In the genomic region with DNA sequence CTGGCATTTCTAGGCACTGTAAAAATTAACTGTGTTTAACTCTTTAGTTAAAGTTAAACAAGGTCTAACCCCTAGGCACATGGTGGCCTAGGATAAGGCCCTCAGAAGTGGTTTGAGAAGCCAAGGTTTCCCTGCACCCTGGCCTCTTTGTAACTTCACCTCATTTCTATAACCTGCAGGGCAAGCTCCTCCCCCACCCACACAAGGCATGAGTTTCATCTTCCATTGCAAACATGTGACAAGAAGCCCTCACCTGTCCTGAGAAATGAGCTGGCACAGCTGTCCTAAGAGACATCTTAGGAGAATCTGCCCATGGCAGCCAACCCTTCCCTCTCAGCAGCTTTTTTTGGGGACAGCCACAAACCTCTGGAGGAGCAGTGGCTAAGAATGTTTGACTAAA, we compare ENCODE assay signal across 8 mouse cellular contexts. TPM values are rescaled to one million over a fixed set of nuclear protein-coding genes. Genes with fewer than 3 reads are reported as not detected.
DNase-seq lines count a peak whose midpoint lies in the region; ATAC-seq and TF ChIP-seq lines count a peak whose summit lies in the region.

No protein-coding gene starts in this region.

- no peak for DNase-seq in lung, postnatal 0 days (ENCODE audit: low spot score)
- no peak for DNase-seq in lung, postnatal 10 days
- no peak for DNase-seq in forebrain, embryonic 14.5 days (ENCODE audit: low spot score)
- DNase-seq in limb, embryonic 10.5 days (ENCODE audit: low spot score) = no peak
- no peak for DNase-seq in retina, embryonic 14.5 days (ENCODE audit: low spot score)
- DNase-seq in spleen, adult 18-20 months = no peak
- DNase-seq in lung, adult 2 months = no peak

- no peak overlapping the region for H3K9ac ChIP-seq in lung, postnatal 0 days (replicated peaks; ENCODE audit: low read depth)
- peak overlapping the region; percentile 93 for H3K9ac ChIP-seq in forebrain, embryonic 14.5 days (ENCODE audit: low read length)

- TF ChIP-seq EP300 in lung, postnatal 0 days (IDR thresholded peaks at IDR 0.05) = no peak

- peak overlapping the region; percentile 90; the same call in 1 of the 2 replicates for H3K4me3 ChIP-seq in lung, postnatal 0 days (ENCODE audit: low read depth, low read length)
- peak overlapping the region; percentile 92 for H3K4me3 ChIP-seq in forebrain, embryonic 14.5 days (ENCODE audit: low read depth, low read length)
- peak overlapping the region; percentile 85; the same call in 1 of the 2 replicates for H3K4me3 ChIP-seq in limb, embryonic 10.5 days
- H3K4me3 ChIP-seq in small intestine, adult 2 months (ENCODE audit: low read depth, low read length) = 0 out of 2 replicates have a peak overlapping the region, but pooled peaks have one; percentile 14
- H3K4me3 ChIP-seq in lung, adult 2 months (replicated peaks; ENCODE audit: extremely low read depth, low read depth, low read length) = no peak overlapping the region

- H3K36me3 ChIP-seq in lung, postnatal 0 days (ENCODE audit: insufficient read depth, low read length) = no peaks in the 10 kb centered on the region
- no peaks in the 10 kb centered on the region for H3K36me3 ChIP-seq in forebrain, embryonic 14.5 days (ENCODE audit: control insufficient read depth, insufficient read depth, low read length)
- 0 out of 2 replicates have a peak, but pooled peaks cover 2% of the 10 kb centered on the region for H3K36me3 ChIP-seq in limb, embryonic 10.5 days
- no peaks in the 10 kb centered on the region for H3K36me3 ChIP-seq in small intestine, adult 2 months (ENCODE audit: control insufficient read depth, insufficient read depth, low read length)

- ATAC-seq in lung, postnatal 0 days = no peak
- ATAC-seq in forebrain, embryonic 14.5 days = no peak

- H3K4me2 ChIP-seq in lung, postnatal 0 days (replicated peaks; ENCODE audit: low read depth, low read length) = peak overlapping the region; percentile 77
- H3K4me2 ChIP-seq in forebrain, embryonic 14.5 days (ENCODE audit: low read length) = peak overlapping the region; percentile 89

- TF ChIP-seq POLR2A in small intestine, adult 2 months (IDR thresholded peaks at IDR 0.05; ENCODE audit: low read depth, low read length) = no peak
- TF ChIP-seq POLR2A in lung, adult 2 months (IDR thresholded peaks at IDR 0.05; ENCODE audit: borderline replicate concordance, extremely low read depth, low read depth, low read length) = no peak

- no peak overlapping the region for H3K27ac ChIP-seq in lung, postnatal 0 days (ENCODE audit: low read length)
- H3K27ac ChIP-seq in forebrain, embryonic 14.5 days (ENCODE audit: low read depth, low read length) = no peak overlapping the region
- H3K27ac ChIP-seq in limb, embryonic 10.5 days = no peak overlapping the region
- no peak overlapping the region; the same call in 1 of the 2 replicates for H3K27ac ChIP-seq in small intestine, adult 2 months (ENCODE audit: insufficient read depth, low read depth, low read length)

- H3K27me3 ChIP-seq in lung, postnatal 0 days (replicated peaks; ENCODE audit: insufficient read depth, low read length) = no peaks in the 10 kb centered on the region
- H3K27me3 ChIP-seq in forebrain, embryonic 14.5 days (replicated peaks; ENCODE audit: control insufficient read depth, insufficient read depth, low read length) = no peaks in the 10 kb centered on the region
- H3K27me3 ChIP-seq in limb, embryonic 10.5 days (ENCODE audit: low read depth, poor library complexity, severe bottlenecking) = peaks cover 6% of the 10 kb centered on the region; the same call in 1 of the 2 replicates
- no peaks in the 10 kb centered on the region for H3K27me3 ChIP-seq in small intestine, adult 2 months (ENCODE audit: control insufficient read depth, insufficient read depth, low read length)

- no peak for TF ChIP-seq CTCF in lung, postnatal 0 days (IDR thresholded peaks at IDR 0.05)
- TF ChIP-seq CTCF in small intestine, adult 2 months (IDR thresholded peaks at IDR 0.05; ENCODE audit: extremely low read depth, insufficient read length, insufficient replicate concordance, low read depth, low read length) = no peak
- TF ChIP-seq CTCF in lung, adult 2 months (IDR thresholded peaks at IDR 0.05; ENCODE audit: insufficient read depth, low read length) = no peak

- peaks cover 45% of the 10 kb centered on the region for H3K4me1 ChIP-seq in lung, postnatal 0 days (ENCODE audit: insufficient read depth, low read depth, low read length)
- peaks cover 30% of the 10 kb centered on the region for H3K4me1 ChIP-seq in forebrain, embryonic 14.5 days (ENCODE audit: control insufficient read depth, insufficient read depth, low read length)
- peaks cover 39% of the 10 kb centered on the region for H3K4me1 ChIP-seq in limb, embryonic 10.5 days
- peaks cover 35% of the 10 kb centered on the region for H3K4me1 ChIP-seq in small intestine, adult 2 months (ENCODE audit: control insufficient read depth, insufficient read depth, insufficient read length, low read length)
- peaks cover 26% of the 10 kb centered on the region for H3K4me1 ChIP-seq in lung, adult 2 months (ENCODE audit: control insufficient read depth, insufficient read depth, low read length)

- no peaks in the 10 kb centered on the region for H3K9me3 ChIP-seq in lung, postnatal 0 days (ENCODE audit: low read length)
- no peaks in the 10 kb centered on the region for H3K9me3 ChIP-seq in forebrain, embryonic 14.5 days (replicated peaks; ENCODE audit: control insufficient read depth, low read length)
- H3K9me3 ChIP-seq in limb, embryonic 10.5 days (replicated peaks) = no peaks in the 10 kb centered on the region

RNA-seq across cellular contexts. Expression of gene Tspan14, which starts 1.7 kb away (rescaled TPM):
- 77.3 and 84.9 TPM in 2 replicates for polyA plus RNA-seq in lung, postnatal 0 days (2015; fragmentation: Nextera tagmentation; extraction: Ambion mirVana)
- polyA plus RNA-seq in forebrain, embryonic 14.5 days (2014; fragmentation: Nextera tagmentation; extraction: Ambion mirVana) = 101 and 105 TPM in 2 replicates
- polyA plus RNA-seq in limb, embryonic 10.5 days (2016; fragmentation: Nextera tagmentation; extraction: Ambion mirVana) = 75.3 and 77.6 TPM in 2 replicates
- polyA plus RNA-seq in small intestine, adult 2 months (2012; rRNA removed) = 18.4 and 38.2 TPM in 2 replicates
- polyA plus RNA-seq in lung, adult 2 months (2012; rRNA removed) = 82.2 and 94.2 TPM in 2 replicates

RNA-seq across cellular contexts. Expression of gene Fam213a, which starts 48.7 kb away (rescaled TPM):
- polyA plus RNA-seq in lung, postnatal 0 days (2015; fragmentation: Nextera tagmentation; extraction: Ambion mirVana) = 40.6 and 50.1 TPM in 2 replicates
- 33.2 and 48.9 TPM in 2 replicates for polyA plus RNA-seq in forebrain, embryonic 14.5 days (2014; fragmentation: Nextera tagmentation; extraction: Ambion mirVana)
- polyA plus RNA-seq in limb, embryonic 10.5 days (2016; fragmentation: Nextera tagmentation; extraction: Ambion mirVana) = 27.5 and 37.0 TPM in 2 replicates
- polyA plus RNA-seq in small intestine, adult 2 months (2012; rRNA removed) = 16.7 and 29.9 TPM in 2 replicates
- 12.6 and 12.8 TPM in 2 replicates for polyA plus RNA-seq in lung, adult 2 months (2012; rRNA removed)
